Mouse (Mus musculus) thymus, postnatal 25 days (tissue): ENCODE data around the gene Pde6g.
A peak's percentile ranks its signal among the peaks of the same experiment; 100 is the strongest.

Experiments
- DNase-seq: peaks from one replicate; pipeline ENCODE4 v3.0.0; 2022

Pde6g gene

GRCm38 (mm10) chr11:120453306-120453705, at the start of gene Pde6g:
Gene Pde6g, minus strand, starts transcription at chr11:120453500.
- no peak for DNase-seq

- no peak for DNase-seq
Observed at GRCm38 (mm10) chr11:120501701-120502100, 48.4 kb upstream of the Pde6g start.

GRCm38 (mm10) chr11:120501018-120501417, 47.7 kb upstream of the Pde6g start:
- DNase-seq, result no peak

GRCm38 (mm10) chr11:120500357-120500756, 47.1 kb upstream of the Pde6g start:
- no peak for DNase-seq

- no peak for DNase-seq
Observed at GRCm38 (mm10) chr11:120499894-120500293, 46.6 kb upstream of the Pde6g start.

GRCm38 (mm10) chr11:120498891-120499290, 45.6 kb upstream of the Pde6g start:
- DNase-seq, result no peak

- DNase-seq, result no peak
Observed at GRCm38 (mm10) chr11:120498226-120498625, 44.9 kb upstream of the Pde6g start.

- DNase-seq, result no peak
Observed at GRCm38 (mm10) chr11:120497436-120497835, 44.1 kb upstream of the Pde6g start.

GRCm38 (mm10) chr11:120493911-120494310, 40.6 kb upstream of the Pde6g start:
- DNase-seq, result no peak

- no peak for DNase-seq
Observed at GRCm38 (mm10) chr11:120493351-120493750, 40.1 kb upstream of the Pde6g start.

GRCm38 (mm10) chr11:120492878-120493203, 39.5 kb upstream of the Pde6g start:
- no peak for DNase-seq

- DNase-seq, result peak; percentile 42
Observed at GRCm38 (mm10) chr11:120492024-120492877, 39.0 kb upstream of the Pde6g start.

- DNase-seq, result peak; percentile 81
Observed at GRCm38 (mm10) chr11:120491317-120492023, 38.2 kb upstream of the Pde6g start, which contains the start of gene Slc25a10. Gene Slc25a10, plus strand, starts transcription at chr11:120491840.

- DNase-seq, result no peak
Observed at GRCm38 (mm10) chr11:120490291-120491046, 37.2 kb upstream of the Pde6g start.

- peak; percentile 67 for DNase-seq
Observed at GRCm38 (mm10) chr11:120489054-120489761, 35.9 kb upstream of the Pde6g start.

GRCm38 (mm10) chr11:120488516-120488915, 35.2 kb upstream of the Pde6g start:
- no peak for DNase-seq

GRCm38 (mm10) chr11:120485251-120485650, 32.0 kb upstream of the Pde6g start:
- no peak for DNase-seq

- DNase-seq, result peak; percentile 87
Observed at GRCm38 (mm10) chr11:120484265-120484981, 31.1 kb upstream of the Pde6g start, which contains the start of gene Mrpl12. Gene Mrpl12, plus strand, starts transcription at chr11:120484613.

- no peak for DNase-seq
Observed at GRCm38 (mm10) chr11:120483448-120483934, 30.2 kb upstream of the Pde6g start.

GRCm38 (mm10) chr11:120472052-120472451, 18.8 kb upstream of the Pde6g start:
- DNase-seq, result no peak

GRCm38 (mm10) chr11:120467736-120468092, 14.4 kb upstream of the Pde6g start:
- no peak for DNase-seq
